Mouse (Mus musculus) embryonic fibroblast, embryonic 13.5 days (primary cell): Measurements from ENCODE around the gene Dpm2.

Source experiments
- CTCF ChIP-seq: IDR thresholded peaks from 2 replicates; pipeline ENCODE4 v1.5.1; 2011; ENCODE audit warnings: mild to moderate bottlenecking, control low read depth, low read length, moderate library complexity, borderline replicate concordance; ENCODE audit not compliant: insufficient read depth
- POLR2A ChIP-seq: IDR thresholded peaks from 2 replicates; pipeline ENCODE4 v1.6.1; 2011; ENCODE audit warnings: low read depth, mild to moderate bottlenecking, control low read depth, low read length, moderate library complexity

DNA sequence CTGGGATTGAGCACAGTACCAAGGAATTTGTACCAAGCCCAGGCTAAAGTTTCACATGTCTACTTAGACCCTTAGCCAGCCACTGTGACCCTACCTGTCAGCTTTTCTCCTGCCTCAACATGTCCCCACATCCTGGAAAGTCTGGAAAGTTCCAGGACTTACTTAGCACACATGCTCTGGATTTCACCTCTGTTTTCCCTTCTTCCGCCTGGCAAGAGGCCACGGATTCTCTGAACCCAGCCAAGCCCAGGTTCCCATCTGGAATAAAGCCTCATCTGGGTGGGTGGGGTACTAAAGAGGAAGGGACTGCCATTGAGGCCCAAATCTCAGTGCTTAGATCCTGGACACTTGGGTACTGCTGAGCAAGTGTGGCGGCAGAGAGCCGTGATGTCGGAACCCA is 32.7 kb upstream of the Dpm2 start:
- no peak for TF ChIP-seq POLR2A
- no peak for TF ChIP-seq CTCF
